Mouse (Mus musculus): ENCODE measurements at regions not wholly inside any gene's neighbourhood (a gene's known extent, or its start where the extent isn't known, plus 50 kb on each side); places are given as distances from the start of the nearest gene placed in this dataset.

DNA sequence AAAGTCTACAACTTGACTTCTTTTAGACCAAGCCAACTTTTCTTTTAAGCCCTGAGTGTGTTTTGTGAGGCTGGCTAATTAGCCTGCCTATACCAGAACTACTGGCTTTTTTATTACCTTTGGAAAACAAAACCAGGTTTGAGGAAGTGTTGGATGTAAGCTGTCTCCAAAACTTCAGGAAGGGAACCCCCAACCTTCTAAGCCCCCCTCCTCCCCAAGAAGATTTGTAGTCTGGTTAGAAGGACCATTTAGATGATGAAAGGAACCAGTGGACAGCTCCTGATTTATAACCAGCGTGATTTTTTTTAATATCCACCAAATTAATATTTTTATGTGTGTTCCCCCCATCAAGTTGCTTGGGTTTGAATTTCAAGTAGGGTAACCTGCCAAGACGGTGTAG lies 236.1 kb upstream of the Nfe2l3 start:
- no peak for DNase-seq

DNA sequence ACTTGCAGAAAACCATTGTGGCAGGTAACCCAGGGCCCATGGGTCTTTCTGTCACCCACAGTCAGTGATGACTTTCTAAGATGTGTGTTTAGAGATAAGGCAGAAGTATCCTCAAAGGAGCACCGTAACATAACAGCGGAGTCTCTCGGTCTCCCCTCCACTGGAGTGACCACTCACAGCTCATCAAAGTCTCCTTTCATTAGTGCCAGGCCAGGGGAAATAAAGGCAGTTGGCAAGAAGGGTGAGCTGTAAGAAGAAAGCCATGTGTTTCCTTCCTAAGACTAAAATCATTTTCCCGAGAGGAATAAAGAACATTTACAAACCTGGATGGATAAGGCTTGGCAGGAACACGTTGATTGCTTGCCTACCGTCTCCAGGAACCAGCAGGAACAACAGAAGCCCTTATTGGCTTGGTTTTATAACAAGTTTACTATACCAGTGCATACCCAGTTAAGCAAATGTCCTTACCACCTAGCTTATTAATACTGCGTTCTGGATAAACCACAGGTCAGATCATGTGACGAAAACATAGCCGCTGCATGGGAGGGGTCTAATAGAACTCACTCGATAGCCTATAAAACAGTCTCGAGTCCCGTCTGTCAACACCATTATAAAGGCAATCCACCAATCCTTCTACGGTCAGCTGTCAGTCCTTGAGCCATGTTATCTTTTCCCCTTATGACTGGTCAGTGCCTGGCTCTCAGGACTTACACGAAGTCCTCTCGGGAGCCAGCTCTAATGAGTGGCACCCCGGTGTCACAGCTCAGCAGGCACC lies 235.3 kb upstream of the Nfe2l3 start:
- no peak for DNase-seq

- no peak for DNase-seq
Observed at GRCm38 (mm10) chr6:51200207-51200606, 232.3 kb upstream of the Nfe2l3 start.

DNA sequence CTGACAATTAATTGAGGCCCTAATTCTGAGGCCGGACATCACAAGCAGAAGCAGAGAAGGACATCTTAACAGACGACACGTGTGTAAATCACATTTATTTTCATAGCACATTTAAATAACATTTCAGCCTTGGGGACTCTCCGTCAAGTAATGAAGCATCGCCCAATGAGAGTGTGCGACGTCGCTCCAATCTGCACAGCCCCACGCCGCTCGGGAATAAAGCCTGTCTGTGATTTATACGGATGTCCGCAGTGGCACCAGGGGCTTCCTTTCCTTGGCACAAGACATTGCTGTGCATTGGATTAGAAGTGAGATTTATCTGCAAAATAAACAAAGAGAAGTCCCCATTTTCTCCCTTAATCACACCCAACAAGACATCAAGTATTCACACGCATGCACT lies 231.6 kb upstream of the Nfe2l3 start:
- DNase-seq = no peak

GRCm38 (mm10) chr6:51204306-51204705 lies 228.2 kb upstream of the Nfe2l3 start:
- DNase-seq = no peak

DNA sequence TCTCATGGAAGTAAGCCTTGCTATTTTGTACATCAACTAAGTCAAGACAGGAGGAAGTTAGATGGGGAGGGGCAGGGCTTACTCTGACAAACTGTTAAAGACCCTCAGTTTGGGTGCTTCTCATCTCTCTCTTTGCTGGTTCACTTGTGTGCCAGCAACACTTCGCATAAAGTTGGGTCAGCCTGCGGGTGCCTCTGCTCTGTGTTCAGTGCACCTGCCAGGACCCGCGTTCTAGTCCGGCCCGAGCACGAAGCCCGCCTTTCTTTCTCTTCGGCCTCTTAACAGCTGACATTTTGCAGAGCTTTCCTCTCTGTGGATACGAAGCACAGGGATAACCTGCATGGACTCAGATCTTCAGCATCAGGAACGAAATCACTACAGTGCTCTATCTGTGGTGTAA lies 227.1 kb upstream of the Nfe2l3 start:
- DNase-seq = no peak

GRCm38 (mm10) chr6:51206712-51207505 lies 225.6 kb upstream of the Nfe2l3 start:
- DNase-seq = peak; percentile 74

DNA sequence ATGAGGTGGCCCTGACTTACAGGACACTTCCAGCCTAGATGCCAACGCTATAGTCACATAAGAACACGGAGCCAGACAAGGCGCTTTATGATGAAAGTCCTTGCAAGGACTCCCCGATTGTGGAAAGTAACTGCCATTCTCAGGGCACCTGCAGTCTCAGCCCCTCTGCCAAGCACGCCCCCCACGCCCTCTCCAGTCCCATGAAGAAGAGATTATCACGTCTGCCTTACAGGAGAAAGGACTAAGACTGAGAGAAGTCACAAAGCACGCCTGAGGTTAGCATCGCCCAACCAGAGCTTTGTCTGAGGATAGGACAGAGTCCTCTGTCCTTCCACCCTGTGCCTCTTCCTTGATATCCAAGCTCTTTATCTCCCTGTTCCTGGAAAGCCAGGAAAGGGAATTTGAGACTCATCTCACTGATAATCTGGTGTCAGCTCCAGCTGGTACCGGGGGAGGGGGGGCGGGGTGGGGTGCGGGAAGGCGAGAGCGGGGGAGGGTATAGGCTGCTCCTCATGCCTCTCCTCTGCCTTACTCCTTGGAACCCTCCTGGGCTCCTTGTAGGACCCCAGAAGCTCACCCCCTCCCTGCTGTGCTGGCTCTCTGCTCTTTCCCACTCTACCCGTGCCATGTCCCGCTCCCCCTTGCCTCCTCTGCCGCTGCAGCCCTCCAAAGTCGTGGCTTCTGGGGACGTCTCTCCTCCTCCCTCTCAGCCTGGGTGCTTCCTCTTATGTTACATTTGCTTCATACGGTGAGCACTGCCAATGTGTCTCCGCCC lies 224.7 kb upstream of the Nfe2l3 start:
- no peak for DNase-seq

DNA sequence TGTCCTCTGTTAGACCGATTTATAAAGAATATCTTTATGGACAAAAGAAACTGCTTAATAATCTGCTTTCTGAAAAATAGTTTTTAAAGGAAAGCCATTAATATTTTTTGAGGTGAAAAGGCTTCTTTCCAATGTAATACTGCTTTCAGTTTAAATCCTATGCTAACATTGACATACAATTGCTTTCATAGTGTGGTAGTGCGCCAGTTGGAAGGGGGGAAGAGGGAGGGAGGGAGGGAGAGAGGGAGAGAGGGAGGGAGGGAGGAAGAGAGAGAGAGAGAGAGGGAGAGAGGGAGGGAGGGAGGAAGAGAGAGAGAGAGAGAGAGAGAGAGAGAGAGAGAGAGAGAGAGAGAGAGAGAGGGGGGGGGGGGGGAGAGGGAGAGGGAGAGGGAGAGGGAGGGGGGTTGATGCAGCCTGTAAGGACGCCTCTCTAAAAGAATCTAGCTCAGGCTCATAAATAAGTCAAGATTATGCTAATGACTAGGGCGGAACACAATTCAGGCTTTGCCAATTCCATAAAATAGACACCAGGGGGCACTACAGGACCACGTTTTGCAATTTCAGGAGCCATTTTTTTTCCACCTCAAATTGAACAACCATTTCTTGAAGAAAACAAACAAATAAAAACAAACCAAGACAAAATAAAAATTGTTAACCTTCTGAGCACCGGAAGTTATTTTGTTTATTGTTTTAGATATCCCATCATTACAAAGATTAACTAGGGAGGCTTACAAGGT lies 223.6 kb upstream of the Nfe2l3 start:
- peak; percentile 57 for DNase-seq

DNA sequence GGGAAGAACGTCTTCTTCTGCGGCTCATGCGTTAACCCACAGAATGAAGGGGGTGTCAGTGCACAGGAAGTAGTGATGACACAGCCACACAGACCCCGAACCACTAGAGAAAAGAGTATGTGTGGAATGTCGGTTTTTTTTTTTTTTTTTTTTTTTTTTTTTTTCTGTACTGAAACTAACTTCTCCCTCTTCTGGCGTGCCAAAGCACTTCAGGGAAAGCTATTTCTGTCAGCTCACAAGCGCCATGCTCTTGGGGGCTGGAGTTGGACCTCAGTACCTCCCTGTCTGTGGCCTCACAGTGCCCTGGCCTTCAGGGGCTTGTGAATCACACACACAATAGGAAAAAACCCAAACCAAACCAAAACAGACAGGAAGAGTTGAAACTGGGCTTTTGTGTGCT lies 221.1 kb upstream of the Nfe2l3 start:
- peak; percentile 17 for DNase-seq

GRCm38 (mm10) chr6:51212216-51212615 lies 220.3 kb upstream of the Nfe2l3 start:
- no peak for DNase-seq

DNA sequence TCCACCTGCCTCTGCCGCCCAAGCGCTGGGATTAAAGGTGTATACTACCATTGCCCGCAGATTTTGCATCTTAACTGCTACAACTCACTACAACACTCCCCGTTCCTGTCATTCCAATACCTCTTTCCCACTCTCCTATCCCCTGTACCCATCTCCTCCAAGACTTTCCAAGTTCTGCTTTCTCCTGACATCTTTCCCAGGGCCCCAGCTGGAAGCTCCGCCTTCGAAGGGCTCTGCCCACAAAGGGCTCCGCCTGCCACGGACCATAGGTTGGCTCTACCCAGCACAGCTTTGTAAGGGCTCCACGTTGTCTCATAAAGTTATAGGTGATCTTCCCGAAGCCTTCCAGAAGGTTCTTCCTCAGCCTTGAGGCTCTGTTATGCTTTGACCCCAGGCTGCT lies 217.1 kb upstream of the Nfe2l3 start:
- no peak for DNase-seq

- DNase-seq = peak; percentile 84
Observed at GRCm38 (mm10) chr6:51216472-51216871, 216.0 kb upstream of the Nfe2l3 start.

DNA sequence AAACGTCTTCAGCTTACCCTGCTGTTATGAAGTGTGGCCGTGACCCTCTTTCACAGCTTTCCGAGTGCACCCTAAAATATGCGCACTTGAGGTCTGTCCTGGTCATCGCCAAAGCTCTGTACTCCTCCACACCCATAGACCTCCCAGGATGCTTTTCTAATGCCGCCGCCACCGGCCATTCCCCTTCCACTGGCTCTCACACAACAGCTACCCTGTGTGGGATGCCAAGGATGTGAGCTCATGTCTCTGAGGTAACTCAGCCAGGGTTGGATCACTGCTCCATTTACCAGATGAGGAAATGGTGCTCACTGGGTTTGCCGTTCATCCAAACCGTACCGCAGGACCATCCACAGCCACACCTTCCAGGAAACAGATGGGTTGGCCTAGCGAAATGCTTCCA lies 212.8 kb upstream of the Nfe2l3 start:
- no peak for DNase-seq

DNA sequence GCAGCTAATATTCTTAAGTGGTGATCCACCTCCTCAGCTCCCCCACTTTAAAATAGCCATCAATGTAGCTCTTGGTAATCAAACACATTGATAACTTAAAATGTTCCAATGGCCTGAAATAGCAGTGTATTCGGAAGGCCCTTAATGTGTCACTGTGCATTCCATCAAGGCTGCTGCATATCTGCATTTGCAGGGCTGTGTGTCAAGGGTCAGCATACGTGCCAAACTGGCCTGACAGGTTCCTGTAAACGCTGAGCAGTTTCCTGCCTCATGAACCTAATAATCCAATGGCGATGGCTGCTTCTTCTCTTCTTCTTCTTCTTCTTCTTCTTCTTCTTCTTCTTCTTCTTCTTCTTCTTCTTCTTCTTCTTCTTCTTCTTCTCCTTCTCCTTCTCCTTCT lies 211.7 kb upstream of the Nfe2l3 start:
- no peak for DNase-seq

GRCm38 (mm10) chr6:51236077-51236740 lies 196.3 kb upstream of the Nfe2l3 start:
- no peak for DNase-seq

GRCm38 (mm10) chr6:51240039-51240438 lies 192.4 kb upstream of the Nfe2l3 start:
- no peak for DNase-seq

DNA sequence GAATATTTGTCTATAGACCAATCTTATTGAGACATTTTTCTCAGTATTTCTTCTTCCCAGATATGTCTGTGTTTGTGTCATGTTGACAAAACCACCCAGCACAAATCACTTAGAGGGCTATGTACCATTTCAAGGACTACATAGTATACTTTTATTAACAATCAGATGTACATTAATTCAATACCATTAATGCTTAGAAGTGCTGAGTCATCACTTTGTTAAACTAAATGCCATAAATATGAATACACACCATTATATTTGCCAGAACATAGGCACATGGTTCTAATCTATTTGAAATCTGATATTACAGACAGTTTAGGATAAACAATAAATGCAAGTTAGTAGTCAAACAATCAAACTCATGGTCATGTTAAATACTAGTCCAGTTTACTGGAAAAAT lies 182.2 kb upstream of the Nfe2l3 start:
- DNase-seq = no peak

GRCm38 (mm10) chr6:51251432-51251831 lies 181.0 kb upstream of the Nfe2l3 start:
- no peak for DNase-seq

DNA sequence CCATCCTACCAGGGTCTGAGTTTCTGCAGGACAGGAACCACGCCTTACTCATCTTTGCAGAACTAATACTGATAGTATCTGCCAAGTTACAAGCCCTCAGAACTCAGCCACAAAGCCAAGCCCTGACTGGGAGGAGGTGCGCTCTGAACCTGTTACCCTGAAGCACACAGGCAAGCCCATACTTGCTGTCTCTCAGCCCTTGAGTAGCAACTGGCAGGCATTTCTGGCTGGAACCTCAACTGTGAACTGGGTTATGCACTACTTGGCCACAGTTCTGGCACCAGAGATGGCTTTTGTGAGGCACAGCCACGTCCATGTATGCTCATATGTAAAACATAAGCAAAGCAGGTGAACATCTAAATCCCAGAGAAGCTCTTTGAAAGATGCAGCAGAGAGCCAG lies 179.7 kb upstream of the Nfe2l3 start:
- no peak for DNase-seq

DNA sequence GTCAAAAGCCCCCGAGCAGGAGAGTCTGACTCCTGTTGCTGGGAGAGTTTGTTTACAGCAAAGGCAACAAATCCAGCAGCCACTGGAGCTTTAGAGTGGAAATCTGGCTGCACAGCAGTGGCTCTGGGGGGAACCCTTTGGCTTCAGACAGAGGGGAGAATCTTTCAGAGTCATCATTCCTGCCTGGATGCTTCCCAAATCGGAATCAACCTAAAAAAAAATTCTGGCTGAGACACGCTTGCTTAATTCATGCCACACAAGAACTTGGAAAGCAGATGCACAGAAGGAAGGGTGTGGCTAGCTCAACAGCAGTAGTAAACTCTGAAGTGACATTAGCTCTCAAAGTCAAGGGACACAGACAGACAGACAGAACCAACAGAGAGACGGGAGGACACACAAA lies 175.8 kb upstream of the Nfe2l3 start:
- DNase-seq = no peak

DNA sequence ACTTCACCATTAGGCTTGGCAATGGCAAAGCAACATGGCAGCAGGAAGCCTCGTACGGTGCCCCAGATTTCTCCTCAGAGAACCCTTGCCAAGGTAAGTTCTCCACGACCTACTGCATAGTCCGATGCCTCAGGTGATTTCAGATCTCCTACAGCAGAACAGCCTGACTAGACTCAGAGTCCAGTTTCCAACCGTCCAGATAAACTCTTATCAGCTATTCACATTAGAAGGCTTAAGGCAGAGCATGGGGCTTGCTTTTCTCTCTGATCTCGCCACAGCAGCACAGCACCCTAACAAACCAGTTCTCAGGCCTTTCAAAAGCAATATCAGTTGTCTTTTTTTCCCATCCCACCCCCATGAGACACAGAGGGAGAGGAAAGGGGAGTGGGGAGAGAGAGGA lies 174.9 kb upstream of the Nfe2l3 start:
- DNase-seq = no peak
